Mouse (Mus musculus) megakaryocyte progenitor cell, adult 5-6 weeks (primary cell): Measurements from ENCODE around the gene Mmp10. TPM values are rescaled to one million over a fixed set of nuclear protein-coding genes. Genes with fewer than 3 reads are reported as not detected.

Source experiments
- ATAC-seq: replicated peaks from 2 replicates; pipeline ENCODE4 v1.8.0; 2016; ENCODE audit warnings: mild to moderate bottlenecking, moderate TSS enrichment, inconsistent platforms; ENCODE audit not compliant: poor library complexity
- total RNA-seq, 2 experiments: library from RNA; stranded (forward) in 1 of 2; stranded (reverse) in 1 of 2; fragments of 157-497, 149-512 nt in 1 of 2; fragments of 200-1000 nt in 1 of 2; gene quantifications; 2 replicates each; pipeline versions ENCODE4 v1.2.3 to v1.2.4; 2015 to 2017

Mmp10 gene
- not detected in 2 replicates for total RNA-seq (2015)
- not detected in 2 replicates for total RNA-seq (2017)

GRCm38 (mm10) chr9:7502051-7502450 is at the start of gene Mmp10:
TSS of gene Mmp10 (plus strand) at chr9:7502352.
- no peak for ATAC-seq

GRCm38 (mm10) chr9:7453302-7453701 is 48.9 kb upstream of the Mmp10 start:
- no peak for ATAC-seq

GRCm38 (mm10) chr9:7470262-7470661 is 31.9 kb upstream of the Mmp10 start:
- no peak for ATAC-seq

GRCm38 (mm10) chr9:7483684-7484394 is 18.3 kb upstream of the Mmp10 start:
- no peak for ATAC-seq

GRCm38 (mm10) chr9:7501138-7501537 is 1.0 kb upstream of the Mmp10 start:
- no peak for ATAC-seq

- ATAC-seq = no peak
Observed at GRCm38 (mm10) chr9:7507321-7507876, 5.2 kb downstream of the Mmp10 start.

GRCm38 (mm10) chr9:7509619-7510233 is 7.6 kb downstream of the Mmp10 start:
- no peak for ATAC-seq

- no peak for ATAC-seq
Observed at GRCm38 (mm10) chr9:7517944-7518571, 15.9 kb downstream of the Mmp10 start.

GRCm38 (mm10) chr9:7526255-7526940 is 24.2 kb downstream of the Mmp10 start:
- no peak for ATAC-seq

GRCm38 (mm10) chr9:7542763-7543162 is 40.6 kb downstream of the Mmp10 start:
- no peak for ATAC-seq

- no peak for ATAC-seq
Observed at GRCm38 (mm10) chr9:7544923-7545457, 42.8 kb downstream of the Mmp10 start.

- ATAC-seq = no peak
Observed at GRCm38 (mm10) chr9:7545471-7545870, 43.3 kb downstream of the Mmp10 start.

GRCm38 (mm10) chr9:7545920-7546319 is 43.8 kb downstream of the Mmp10 start:
- no peak for ATAC-seq

GRCm38 (mm10) chr9:7551943-7552342 is 49.8 kb downstream of the Mmp10 start:
- peak; percentile 70 for ATAC-seq

- ATAC-seq = peak; percentile 23; the same call in 1 of the 2 replicates
Observed at GRCm38 (mm10) chr9:7553536-7553935, 51.4 kb downstream of the Mmp10 start.

- peak; percentile 51 for ATAC-seq
Observed at GRCm38 (mm10) chr9:7554382-7554781, 52.2 kb downstream of the Mmp10 start.

- peak; percentile 86 for ATAC-seq
Observed at GRCm38 (mm10) chr9:7558221-7559017, 56.3 kb downstream of the Mmp10 start, which contains the start of gene Mmp8. TSS of gene Mmp8 (plus strand) at chr9:7558456.
